Mouse (Mus musculus) adrenal gland, postnatal 14 days (tissue): ENCODE results near the gene Tbc1d22a. TPM values are rescaled to one million over a fixed set of nuclear protein-coding genes. Genes with fewer than 3 reads are reported as not detected.
"Not testable (repeated sequence)": the region's sequence is repeated elsewhere in the genome, so short reads cannot be mapped to it uniquely, and the experiment has no call there.

Experiments used
- DNase-seq: peaks from one replicate; pipeline ENCODE4 v3.0.0; 2021; ENCODE audit warnings: mixed read lengths
- long read RNA-seq, 2 experiments: library from polyadenylated mRNA; stranded (forward); transcript quantifications; one replicate each; pipeline ENCODE4 v2.0.0; 2021
- total RNA-seq: library from RNA; stranded (reverse); gene quantifications from 2 replicates; pipeline ENCODE4 v1.2.3, GENCODE M21; 2021

Gene Tbc1d22a
- total RNA-seq = 26.8 and 32.0 TPM in 2 replicates
- long read RNA-seq, experiment 1, transcript Tbc1d22a-201 (13 exons, 3,229 nt) = major isoform, 34 of 62 reads
- long read RNA-seq, experiment 1, partial matches to known transcripts = 3 of 62 reads
- long read RNA-seq, experiment 1, other reads (novel, unspliced or antisense) = 25 of 62 reads
- long read RNA-seq, experiment 2, transcript Tbc1d22a-201 (13 exons, 3,229 nt) = major isoform, 16 of 25 reads
- long read RNA-seq, experiment 2, partial matches to known transcripts = 0 of 25 reads
- long read RNA-seq, experiment 2, other reads (novel, unspliced or antisense) = 9 of 25 reads

DNA sequence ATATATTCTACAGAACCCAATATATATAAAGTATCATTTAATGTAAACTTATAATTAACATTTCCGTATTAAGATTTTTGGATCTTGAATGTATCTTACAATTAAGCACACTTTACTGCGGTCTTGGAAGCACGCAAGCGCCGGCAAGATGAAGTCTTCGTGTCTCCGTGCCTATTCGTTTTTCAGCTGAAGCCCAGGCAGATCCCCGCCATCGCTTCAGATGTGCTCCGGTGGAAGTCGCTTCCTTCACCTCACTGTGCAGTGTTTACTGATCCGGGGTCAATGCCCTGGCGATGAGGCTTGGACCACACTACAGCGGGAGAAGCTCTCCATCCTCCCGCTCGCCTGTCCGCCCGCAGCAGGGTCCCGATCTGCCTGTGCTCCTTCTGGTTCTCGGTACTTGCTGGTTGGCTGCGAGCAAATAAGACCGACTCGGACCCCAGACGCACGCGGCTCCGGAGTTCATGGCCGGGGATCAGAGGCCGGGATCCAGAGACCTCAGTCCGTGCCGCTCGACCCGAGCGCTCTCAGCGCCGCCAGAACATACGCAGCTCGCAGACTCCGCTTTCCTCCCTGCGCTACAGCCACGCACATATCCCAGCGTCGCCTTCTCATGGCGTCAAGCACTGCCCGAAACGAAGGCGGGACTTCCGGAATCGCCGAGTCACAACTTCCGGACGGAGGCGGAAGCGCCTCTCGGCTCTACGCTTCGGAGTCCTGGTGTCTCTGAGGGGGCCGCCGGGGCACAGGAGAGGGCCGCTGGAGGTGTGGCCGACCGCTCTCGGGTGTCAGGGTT lies at the start of gene Tbc1d22a:
Tbc1d22a (plus strand) TSS at position 707 of the 796 bp plus-strand sequence.
- peak; percentile 95 for DNase-seq

DNA sequence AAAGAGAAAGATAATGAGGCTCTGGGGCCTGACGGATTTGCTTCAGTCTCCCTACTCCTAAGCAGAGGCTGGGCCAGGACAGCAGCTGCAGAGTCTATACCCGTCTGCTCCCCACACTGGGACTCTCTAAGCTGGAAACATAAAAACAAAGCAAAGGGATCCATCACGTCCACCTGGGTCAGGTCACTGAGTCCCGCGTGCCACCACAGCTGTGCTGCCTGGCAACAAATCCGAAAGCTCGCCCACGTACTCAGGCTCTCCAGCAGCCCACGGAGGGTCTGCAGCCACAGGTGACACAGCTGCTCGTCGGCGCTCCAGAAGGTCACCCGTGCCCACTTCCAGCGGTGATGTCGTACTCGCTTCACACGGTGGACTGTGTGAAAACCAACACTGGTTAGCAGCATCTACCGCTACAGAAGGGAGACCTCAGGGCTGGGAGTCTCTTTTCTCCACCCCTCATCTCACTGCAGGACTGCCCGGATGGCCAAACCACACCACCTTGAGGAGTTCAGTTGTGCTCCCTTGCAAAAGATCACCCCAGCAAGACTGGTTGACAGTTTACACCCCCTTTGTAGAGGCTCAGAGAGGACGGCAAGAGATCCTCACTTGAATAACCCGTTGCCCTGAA lies 49.4 kb upstream of the Tbc1d22a start:
- no peak for DNase-seq

DNA sequence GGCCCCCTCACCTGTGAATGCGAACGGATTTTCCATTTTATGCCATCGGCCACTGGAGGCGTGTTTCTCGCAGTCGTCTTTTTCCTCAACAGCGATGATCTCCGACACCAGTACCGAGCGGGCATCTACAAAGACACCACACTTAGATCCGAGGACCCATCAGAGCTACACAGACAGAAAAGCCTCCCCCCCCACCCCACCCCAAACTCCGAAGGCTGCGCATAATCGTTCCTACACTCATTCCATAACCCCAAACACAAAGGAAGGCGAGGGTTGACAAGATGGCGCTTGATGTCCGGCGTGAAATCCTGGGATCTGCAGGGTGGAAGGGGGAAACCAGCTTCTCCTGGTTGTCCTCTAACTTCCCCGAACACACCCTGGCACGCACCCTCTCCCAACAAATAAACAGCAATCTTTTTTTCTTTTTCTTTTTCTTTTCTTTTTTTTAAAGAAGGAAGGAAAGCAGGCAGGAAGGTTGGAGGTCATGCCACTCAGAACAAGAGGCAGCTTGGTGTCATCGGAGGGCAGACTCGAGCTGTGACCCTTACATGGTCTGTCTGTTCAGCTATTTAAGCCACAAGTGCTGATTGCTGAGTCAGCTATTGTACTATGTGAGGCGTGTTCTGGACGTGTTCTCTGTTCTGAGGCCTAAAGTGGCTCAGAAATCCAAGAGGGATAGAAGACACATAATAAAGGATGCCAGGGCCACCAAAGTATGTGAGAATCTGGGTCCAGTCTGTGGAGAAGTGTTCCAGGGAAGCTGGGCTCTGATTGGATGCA lies 48.3 kb upstream of the Tbc1d22a start:
- no peak for DNase-seq

- DNase-seq = no peak
Observed at GRCm38 (mm10) chr15:86167032-86167655, 47.1 kb upstream of the Tbc1d22a start.

DNA sequence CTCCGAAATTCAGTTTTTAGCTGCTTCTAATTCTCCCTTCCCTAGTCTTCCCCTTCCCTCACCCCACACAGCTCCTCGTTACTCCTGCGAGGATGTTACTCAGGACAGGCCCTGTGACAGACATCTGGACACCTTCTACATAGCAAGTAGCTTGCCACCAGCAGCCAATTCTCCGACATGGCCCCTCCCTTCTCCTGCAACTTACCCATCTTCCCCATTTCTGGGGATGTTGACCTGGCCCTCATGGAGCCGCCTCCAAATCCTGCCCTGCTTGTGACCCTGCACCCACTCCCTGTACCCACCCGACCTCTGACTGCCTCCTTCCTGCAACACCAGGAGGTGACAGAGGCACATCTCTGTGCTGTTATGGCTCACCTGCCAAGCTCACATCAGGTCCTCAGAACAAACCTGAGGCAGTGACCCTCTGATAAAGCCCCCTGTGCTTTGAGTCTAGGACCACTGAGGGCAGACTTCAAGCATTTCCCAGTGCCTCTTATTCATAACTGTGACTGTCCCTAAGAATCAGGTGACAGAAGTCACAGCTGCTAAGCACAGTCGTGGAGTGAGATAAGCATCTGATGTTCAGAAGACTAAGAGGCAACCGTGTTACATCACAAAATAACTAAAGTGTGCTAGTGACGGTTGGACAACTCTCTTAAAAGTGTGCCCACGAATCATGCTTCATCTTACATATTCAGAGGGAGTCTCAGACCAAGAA lies 46.3 kb upstream of the Tbc1d22a start:
- no peak for DNase-seq

DNA sequence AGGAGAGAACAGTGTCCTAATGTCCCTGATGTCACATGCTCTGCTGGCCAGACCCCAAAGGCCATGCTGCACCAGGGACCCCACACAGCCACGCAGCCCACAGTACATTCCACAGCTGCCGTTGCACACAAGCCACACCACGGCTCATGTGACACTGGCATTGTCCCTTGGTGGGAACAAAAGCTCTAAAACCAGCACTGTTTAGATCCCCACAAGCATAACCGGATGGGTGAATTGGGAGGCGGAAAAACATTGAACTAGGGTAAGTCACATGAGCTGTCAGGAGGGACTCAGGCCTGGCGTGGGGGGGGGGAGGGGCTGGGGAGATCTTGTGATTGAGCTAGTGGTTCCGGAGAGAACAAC lies 45.8 kb upstream of the Tbc1d22a start:
- DNase-seq = no peak

- DNase-seq = no peak
Observed at GRCm38 (mm10) chr15:86168941-86169816, 45.1 kb upstream of the Tbc1d22a start.

- DNase-seq = peak; percentile 47
Observed at GRCm38 (mm10) chr15:86169817-86170110, 44.5 kb upstream of the Tbc1d22a start.

- DNase-seq = no peak
Observed at GRCm38 (mm10) chr15:86171316-86171715, 42.9 kb upstream of the Tbc1d22a start.

DNA sequence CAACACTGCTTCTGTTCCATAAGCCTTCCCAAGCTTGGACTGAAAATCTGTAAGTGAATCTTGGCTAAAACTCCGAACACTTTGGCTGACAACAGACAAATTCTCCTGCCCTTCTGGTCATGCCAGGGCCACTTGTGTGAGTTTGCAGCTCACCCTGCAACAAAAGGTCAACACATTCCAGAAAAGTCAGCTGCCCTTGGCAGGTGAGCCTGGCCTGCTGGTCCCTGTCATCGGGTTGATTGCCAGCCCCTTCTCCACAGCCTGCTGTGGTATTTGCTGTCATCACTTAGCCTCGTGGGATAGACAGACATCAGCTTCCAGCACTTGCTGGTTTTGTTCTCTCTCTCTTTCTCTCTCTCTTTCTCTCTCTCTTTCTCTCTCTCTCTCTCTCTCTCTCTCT lies 42.1 kb upstream of the Tbc1d22a start:
- DNase-seq = peak; percentile 36

GRCm38 (mm10) chr15:86172526-86172925 lies 41.7 kb upstream of the Tbc1d22a start:
- no peak for DNase-seq

DNA sequence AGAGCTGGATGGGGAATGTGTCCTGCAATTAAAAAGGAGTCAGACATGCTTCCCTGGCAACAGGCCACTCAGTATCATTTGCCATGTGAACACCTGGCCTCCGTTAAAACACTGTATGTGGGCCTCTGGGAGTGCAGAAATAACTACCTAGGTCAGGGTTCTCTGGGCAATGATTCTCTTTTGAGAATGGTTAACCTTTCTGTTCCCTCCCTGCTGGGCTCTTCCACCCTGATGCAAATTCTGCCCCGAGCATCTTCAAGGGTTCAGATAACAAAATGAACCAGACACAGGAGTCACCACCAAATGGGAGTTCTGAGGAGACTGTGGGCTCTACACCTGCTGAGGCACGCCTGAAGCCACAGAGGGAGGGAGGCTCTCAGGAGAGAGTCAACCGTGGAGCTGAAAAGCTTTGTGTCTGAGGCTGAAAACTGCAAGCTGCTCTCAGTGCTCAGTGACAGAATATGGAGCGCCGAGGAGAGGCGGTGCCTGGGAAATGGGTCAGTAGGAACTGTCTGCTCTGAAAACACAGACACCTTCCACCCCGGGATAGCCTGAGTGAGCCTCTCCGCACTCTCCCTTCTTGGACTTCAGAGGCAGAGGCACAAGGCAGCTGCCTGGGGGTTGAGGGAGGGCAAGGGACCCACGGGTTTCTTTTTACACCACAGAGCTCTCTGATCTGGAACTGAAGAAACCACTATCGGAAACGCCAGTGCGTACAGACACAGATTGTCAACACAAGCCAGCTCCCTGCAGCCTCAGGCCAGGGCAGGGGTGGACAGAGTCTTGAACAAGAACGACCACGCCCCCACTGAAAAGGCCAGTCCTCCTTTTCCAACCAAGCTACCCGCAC lies 40.9 kb upstream of the Tbc1d22a start:
- no peak for DNase-seq

DNA sequence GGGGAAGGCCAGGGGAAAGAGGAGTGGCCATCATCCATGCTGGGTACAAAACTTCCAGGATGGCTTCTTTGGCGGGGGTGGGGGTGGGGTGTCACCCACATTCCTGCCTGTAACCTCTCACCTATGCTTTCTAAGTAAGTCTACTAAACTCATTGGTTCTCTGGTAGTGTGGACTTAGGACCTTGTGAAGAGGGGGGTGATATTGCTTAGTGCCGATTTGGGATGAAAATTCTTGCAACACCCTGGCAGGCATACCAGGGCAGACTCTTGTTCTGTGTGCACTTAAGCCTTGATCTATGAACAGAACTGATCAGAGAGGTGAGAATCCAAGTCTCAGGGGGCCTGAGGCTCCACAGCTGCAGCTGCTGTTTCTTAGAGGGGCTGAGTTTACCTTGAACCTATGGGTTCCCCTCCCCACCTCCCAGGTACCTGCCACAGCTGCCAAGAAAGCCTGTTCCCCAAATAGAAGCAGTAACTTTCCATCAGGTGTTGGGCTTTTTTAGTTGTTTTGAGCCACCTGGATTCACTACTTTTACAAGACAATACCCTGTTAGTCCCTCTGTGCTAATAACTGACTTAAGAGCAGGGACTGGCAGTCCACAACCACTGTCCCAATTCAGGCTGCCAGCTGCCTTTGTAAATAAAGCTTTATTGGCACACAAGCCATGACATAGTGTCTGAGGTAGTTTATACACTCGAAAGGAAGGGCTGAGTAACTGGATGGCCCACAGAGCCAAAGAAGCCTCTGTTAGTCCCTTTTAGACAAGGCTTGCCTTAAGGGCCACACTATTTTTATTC lies 38.8 kb upstream of the Tbc1d22a start:
- DNase-seq = no peak

DNA sequence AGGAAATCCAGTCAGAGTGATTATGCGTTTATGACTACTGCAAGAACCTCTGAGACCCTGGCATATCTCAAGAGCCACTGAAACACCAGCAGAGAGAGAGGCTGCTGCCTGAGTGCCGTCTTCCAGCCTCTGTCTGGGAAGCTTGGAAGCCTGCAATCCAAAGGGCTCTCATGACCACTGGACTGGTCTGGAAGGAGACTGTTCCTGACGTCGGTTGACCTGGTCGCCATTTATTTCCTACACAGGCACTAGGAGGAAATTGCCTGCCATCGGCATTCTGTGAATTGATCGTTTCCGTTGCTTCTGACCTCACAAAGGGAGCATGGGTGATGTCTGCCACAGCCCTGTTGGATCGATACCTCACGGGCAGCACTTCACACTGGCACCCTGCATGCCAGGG lies 38.1 kb upstream of the Tbc1d22a start:
- DNase-seq = no peak

GRCm38 (mm10) chr15:86176771-86177702 lies 37.2 kb upstream of the Tbc1d22a start:
- DNase-seq = peak; percentile 43

- not testable (repeated sequence) for DNase-seq
Observed at GRCm38 (mm10) chr15:86177703-86178251, 36.5 kb upstream of the Tbc1d22a start.

DNA sequence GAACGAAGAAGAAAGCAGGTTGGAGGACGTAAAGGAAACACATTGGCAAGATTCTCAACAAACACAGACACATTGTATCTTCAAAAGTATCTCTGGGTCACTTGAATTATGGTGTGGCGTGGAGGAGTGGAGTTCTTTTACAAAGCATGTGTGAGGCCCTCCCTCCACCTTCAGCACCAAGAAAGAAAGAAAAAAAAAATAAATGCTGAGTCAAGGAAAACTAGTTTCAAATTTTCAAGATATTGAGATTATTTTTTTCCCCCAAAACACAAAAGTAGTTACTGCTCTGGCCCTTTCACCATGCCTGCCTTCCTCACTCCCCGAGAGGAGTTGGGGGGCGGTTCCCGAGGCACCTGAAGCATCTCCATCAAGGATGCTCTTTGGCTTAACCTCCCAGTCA lies 35.7 kb upstream of the Tbc1d22a start:
- DNase-seq = no peak
